ENCODE assay signal across 19 mouse cellular contexts in genomic region chr2:20774462-20774861, GRCm38 (mm10).
"Had no signal": no experiment of that assay in that cellular context is flagged by ENCODE, and none has a peak within 500 bp of the region (broad histone marks: within the 10 kb centered on the region; RNA-seq: fewer than 3 reads in every experiment).

No protein-coding gene starts in this region.

- H3K9me3 ChIP-seq: midbrain, embryonic 10.5 days; midbrain, embryonic 12.5 days; neural tube, embryonic 13.5 days; neural tube, embryonic 15.5 days; stomach, embryonic 15.5 days had no signal

- H3K27me3 ChIP-seq: midbrain, embryonic 12.5 days; neural tube, embryonic 13.5 days; neural tube, embryonic 15.5 days; stomach, embryonic 15.5 days had no signal

- H3K4me1 ChIP-seq: midbrain, embryonic 12.5 days; neural tube, embryonic 13.5 days; neural tube, embryonic 15.5 days; stomach, embryonic 15.5 days had no signal

- H3K4me3 ChIP-seq: midbrain, embryonic 10.5 days; midbrain, embryonic 12.5 days; myocyte; neural tube, embryonic 13.5 days; neural tube, embryonic 15.5 days; stomach, embryonic 15.5 days had no signal

- H3K9ac ChIP-seq: lung, embryonic 14.5 days; midbrain, embryonic 12.5 days; neural tube, embryonic 13.5 days; neural tube, embryonic 15.5 days; stomach, embryonic 15.5 days had no signal

- H3K4me2 ChIP-seq: lung, embryonic 14.5 days; midbrain, embryonic 12.5 days; neural tube, embryonic 13.5 days; neural tube, embryonic 15.5 days; stomach, embryonic 15.5 days had no signal

- ATAC-seq: midbrain, embryonic 16.5 days had no signal

- H3K36me3 ChIP-seq: midbrain, embryonic 10.5 days; midbrain, embryonic 12.5 days; neural tube, embryonic 13.5 days; neural tube, embryonic 15.5 days; stomach, embryonic 15.5 days had no signal

- DNase-seq: lung, adult 18-20 months; lung, embryonic 14.5 days; lung, postnatal 10 days; lung, postnatal 4 days; midbrain, embryonic 14.5 days; retina, postnatal 1 day; right cerebral cortex, adult 18-20 months; right cerebral cortex, postnatal 25 days; right cerebral cortex, postnatal 4 days; thymus, adult 18-20 months; thymus, postnatal 14 days; thymus, postnatal 36 days had no signal

- H3K27ac ChIP-seq: midbrain, embryonic 10.5 days; midbrain, embryonic 12.5 days; neural tube, embryonic 13.5 days; neural tube, embryonic 15.5 days; stomach, embryonic 15.5 days had no signal
